Mouse (Mus musculus) heart, postnatal 0 days (tissue): ENCODE data around the gene Pam. TPM values are rescaled to one million over a fixed set of nuclear protein-coding genes. Genes with fewer than 3 reads are reported as not detected.

ENCODE experiments used
- ATAC-seq: fragments of 200-750 bp; cut with Nextera tagmentation; 2 replicates; pipeline ENCODE4 v1.8.0; 2017; ENCODE audit warnings: low read depth, moderate number of reproducible peaks, moderate library complexity; ENCODE audit not compliant: insufficient read depth
- DNase-seq: peaks from one replicate; pipeline ENCODE4 v3.0.0-alpha.2; 2016; ENCODE audit warnings: low spot score
- H3K27ac ChIP-seq: fragments of 300-500 bp; sonication (generic); 2 replicates; pipeline ENCODE4 v1.5.1; 2014; ENCODE audit warnings: low read depth, mild to moderate bottlenecking
- H3K27me3 ChIP-seq: fragments of 300-500 bp; sonication (generic); 2 replicates; pipeline ENCODE4 v1.6.1; 2014; ENCODE audit warnings: low read length, mixed read lengths; ENCODE audit not compliant: control insufficient read depth, insufficient read depth
- H3K36me3 ChIP-seq: fragments of 300-500 bp; sonication (generic); replicated peaks from 2 replicates; pipeline ENCODE4 v1.6.1; 2014; ENCODE audit warnings: low read length, mixed read lengths; ENCODE audit not compliant: control insufficient read depth, insufficient read depth
- H3K4me1 ChIP-seq: fragments of 300-500 bp; sonication (generic); 2 replicates; pipeline ENCODE4 v1.6.1; 2014; ENCODE audit warnings: antibody characterized with exemption; ENCODE audit not compliant: control insufficient read depth, insufficient read depth
- H3K4me2 ChIP-seq: fragments of 300-500 bp; sonication (generic); 2 replicates; pipeline ENCODE4 v1.6.1; 2014; ENCODE audit warnings: low read depth, mild to moderate bottlenecking, low read length, moderate library complexity
- H3K4me3 ChIP-seq: fragments of 300-500 bp; sonication (generic); 2 replicates; pipeline ENCODE4 v1.5.1; 2014; ENCODE audit warnings: low read depth, low read length
- H3K9ac ChIP-seq: fragments of 300-500 bp; sonication (generic); replicated peaks from 2 replicates; pipeline ENCODE4 v1.6.1; 2014; ENCODE audit warnings: low read depth, low read length, mixed read lengths
- H3K9me3 ChIP-seq: fragments of 300-500 bp; sonication (generic); replicated peaks from 2 replicates; pipeline ENCODE4 v1.6.1; 2016; ENCODE audit warnings: low read length; ENCODE audit not compliant: control insufficient read depth
- CTCF ChIP-seq: IDR thresholded peaks from 2 replicates; pipeline ENCODE4 v1.5.1; 2016; ENCODE audit warnings: antibody characterized with exemption, control low read depth, low read depth
- EP300 ChIP-seq: IDR thresholded peaks from 2 replicates; pipeline ENCODE4 v1.6.1; 2016; ENCODE audit warnings: antibody characterized with exemption, low read depth
- WGBS: fragments of 180-500 bp; shearing (Covaris S2); extraction: QIAGEN DNeasy Blood & Tissue Kit; methylation state at CpG from one replicate; pipeline ENCODE4 v1.1.7; 2014; 5-methylcytosine and 5-hydroxymethylcytosine counted together
- polyA plus RNA-seq: library from polyadenylated mRNA; unstranded; fragments of >200 nt; fragmentation: Nextera tagmentation; extraction: Ambion mirVana; gene quantifications from 2 replicates; pipeline ENCODE4 v1.2.1, GENCODE M21; 2015
- total RNA-seq: library from RNA; depleted of rRNA; stranded (reverse); fragments of >200 nt; gene quantifications from 2 replicates; pipeline ENCODE4 v1.2.3, GENCODE M21; 2014; ENCODE audit warnings: low replicate concordance

Gene Pam
- total and polyA plus RNA-seq, 2 experiments from 2014 or later = 804 to 1,082 TPM

DNA sequence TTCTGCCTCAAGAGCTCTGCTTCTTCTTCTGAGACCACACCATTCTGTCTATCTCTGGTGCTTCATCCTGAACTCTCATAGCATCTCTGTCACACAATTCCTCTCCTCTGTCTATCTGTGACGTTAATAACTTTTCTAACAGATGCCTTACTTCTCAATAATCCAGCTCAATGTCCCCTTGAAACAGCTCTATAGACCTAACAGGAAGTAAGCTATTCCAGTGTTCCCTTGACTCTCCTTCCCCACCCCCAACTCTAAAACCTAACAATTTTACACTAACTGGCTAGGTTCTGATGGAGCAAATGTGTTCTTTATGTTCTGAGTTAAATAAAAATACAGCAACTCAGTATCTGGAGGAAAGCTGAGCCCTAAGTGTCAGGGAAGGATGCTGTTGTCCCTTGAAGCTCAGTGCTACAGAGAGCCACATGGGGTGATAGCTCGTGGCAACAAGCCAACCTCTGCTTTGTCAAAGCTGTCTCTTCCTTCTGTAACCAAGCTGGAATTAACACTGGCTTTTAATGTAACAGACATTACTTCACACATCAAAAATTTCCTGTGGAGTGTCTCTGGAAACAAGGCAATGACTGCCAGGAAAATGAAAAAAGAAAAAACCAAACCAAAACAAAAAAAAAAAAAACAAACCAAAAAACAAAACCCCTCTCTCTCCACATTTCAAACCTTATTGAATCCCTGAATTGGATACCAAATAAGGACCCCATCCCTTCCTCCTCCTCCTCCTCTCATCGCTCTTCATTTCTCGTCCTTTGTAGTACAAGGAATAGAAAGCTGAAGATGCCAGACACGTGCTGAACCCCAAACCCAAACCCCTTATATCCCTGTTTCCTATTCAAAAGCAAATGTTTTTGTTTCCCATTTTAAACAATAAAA is 261.7 kb downstream of the Pam start:
- Histone ChIP-seq H3K4me2 (0 out of 2 replicates have a peak overlapping the region, but pooled peaks have one; percentile 2), H3K36me3 (peaks cover 70% of the 10 kb centered on the region)

DNA sequence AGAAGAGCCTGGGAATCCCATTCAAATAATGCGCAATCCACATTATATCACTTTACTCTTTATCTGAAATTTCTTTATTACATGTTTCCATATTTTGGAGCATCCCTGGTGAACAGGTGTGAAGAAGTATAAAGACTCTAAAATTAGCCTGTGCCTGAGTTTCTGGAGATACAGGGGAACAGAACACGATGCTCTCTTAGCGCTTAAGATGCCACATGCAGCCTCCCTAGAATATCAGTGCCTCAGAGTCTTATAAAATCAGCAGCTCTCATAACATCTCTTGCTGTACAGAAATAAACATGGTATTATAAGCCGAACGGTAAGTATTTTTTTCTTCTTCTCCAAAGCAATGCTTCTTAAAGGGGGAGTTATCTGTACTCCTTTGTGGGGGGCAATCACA is 267.4 kb downstream of the Pam start:
- Histone ChIP-seq H3K27ac (no peak overlapping the region), H3K36me3 (peaks cover 84% of the 10 kb centered on the region), H3K9me3 (no peaks in the 10 kb centered on the region), H3K27me3 (no peaks in the 10 kb centered on the region), H3K4me3 (no peak overlapping the region), H3K4me2 (no peak overlapping the region), H3K9ac (no peak overlapping the region), H3K4me1 (no peaks in the 10 kb centered on the region)
- TF ChIP-seq EP300 = no peak
- TF ChIP-seq CTCF = no peak
- 88% methylated on average over 5 of the region's 5 CpGs for whole genome bisulfite sequencing
- ATAC-seq (no peak), DNase-seq (no peak)

More for the DNA sequence above, 261.7 kb downstream of the Pam start:
- 39% methylated on average over 5 of the region's 5 CpGs for WGBS
- peak overlapping the region; percentile 81 for H3K27ac ChIP-seq
- no peaks in the 10 kb centered on the region for H3K9me3 ChIP-seq
- no peak for TF ChIP-seq CTCF
- no peak for TF ChIP-seq EP300
- H3K4me3 ChIP-seq = no peak overlapping the region
- no peaks in the 10 kb centered on the region for H3K27me3 ChIP-seq
- no peaks in the 10 kb centered on the region for H3K4me1 ChIP-seq
- DNase-seq = peak; percentile 53
- ATAC-seq = peak; percentile 80
- H3K9ac ChIP-seq = no peak overlapping the region

DNA sequence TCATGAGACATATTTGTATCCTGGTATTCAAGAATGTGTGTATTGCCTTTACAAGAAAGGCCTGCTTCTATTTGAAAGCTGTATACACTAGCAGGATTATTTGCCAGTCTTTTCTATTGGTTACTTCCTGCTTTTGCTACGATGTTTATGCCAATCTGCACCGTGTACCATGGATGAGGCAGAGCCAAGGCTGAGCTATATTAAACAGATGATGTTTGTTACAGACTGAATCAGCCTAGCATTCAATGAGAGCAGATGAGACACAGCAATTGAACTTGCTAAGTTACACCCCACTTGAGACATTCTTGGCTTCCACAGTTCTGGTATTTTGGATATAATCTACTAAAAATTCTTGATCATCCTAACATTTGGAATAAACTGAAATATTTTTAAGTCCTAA is 267.9 kb downstream of the Pam start:
- H3K9me3 ChIP-seq = no peaks in the 10 kb centered on the region
- no peak overlapping the region for H3K4me3 ChIP-seq
- no peak for DNase-seq
- H3K4me2 ChIP-seq = no peak overlapping the region
- H3K4me1 ChIP-seq = no peaks in the 10 kb centered on the region
- 67% methylated on average over 2 of the region's 2 CpGs for WGBS
- ATAC-seq = no peak
- peaks cover 82% of the 10 kb centered on the region for H3K36me3 ChIP-seq
- H3K27ac ChIP-seq = no peak overlapping the region
- H3K9ac ChIP-seq = no peak overlapping the region
- no peaks in the 10 kb centered on the region for H3K27me3 ChIP-seq
- TF ChIP-seq CTCF = no peak
- TF ChIP-seq EP300 = no peak

DNA sequence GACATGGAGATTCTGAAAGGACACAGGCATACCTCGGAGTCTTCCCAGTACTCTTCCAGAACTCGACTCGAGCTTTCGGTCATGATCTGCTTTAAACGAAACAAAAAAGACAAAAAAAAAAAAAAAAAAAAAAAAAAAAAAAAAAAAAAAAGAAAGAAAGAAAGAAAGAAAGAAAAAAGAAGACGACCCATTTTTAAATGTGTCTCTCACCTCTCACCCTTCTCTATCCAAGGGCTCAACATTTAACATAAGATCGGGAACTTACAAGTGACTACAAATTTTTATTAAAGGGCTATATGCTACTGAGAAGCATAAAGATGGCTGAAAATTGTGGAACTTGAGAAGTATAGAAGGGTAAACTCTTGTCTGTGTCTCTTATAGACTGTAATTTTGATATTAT is 272.5 kb downstream of the Pam start:
- H3K4me3 ChIP-seq = no peak overlapping the region
- 88% methylated on average over 7 of the region's 7 CpGs for WGBS
- no peak for ATAC-seq
- no peak overlapping the region for H3K9ac ChIP-seq
- H3K4me1 ChIP-seq = no peaks in the 10 kb centered on the region
- no peaks in the 10 kb centered on the region for H3K27me3 ChIP-seq
- peaks cover 63% of the 10 kb centered on the region for H3K36me3 ChIP-seq
- no peaks in the 10 kb centered on the region for H3K9me3 ChIP-seq
- DNase-seq = no peak
- no peak for TF ChIP-seq CTCF
- TF ChIP-seq EP300 = no peak
- H3K27ac ChIP-seq = no peak overlapping the region
- H3K4me2 ChIP-seq = no peak overlapping the region

DNA sequence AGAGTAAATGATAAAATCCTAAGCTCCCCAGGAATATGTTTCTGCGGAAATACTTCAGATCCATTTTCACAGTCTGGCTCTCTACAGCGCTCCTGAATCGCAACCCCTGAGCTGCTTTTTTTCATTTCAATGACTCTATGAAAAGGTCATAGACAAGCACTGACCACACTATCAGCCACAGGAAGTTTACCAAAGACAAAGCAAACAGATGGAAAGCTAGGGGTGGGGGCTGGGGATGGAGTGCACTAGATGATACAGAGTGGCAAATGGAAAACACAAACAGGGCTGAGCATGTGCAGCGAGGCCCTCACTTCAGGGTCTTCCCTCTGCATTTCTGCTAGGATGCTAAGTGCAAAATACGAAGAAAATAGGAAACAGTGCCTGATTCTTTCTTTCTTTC is 273.2 kb downstream of the Pam start:
- H3K36me3 ChIP-seq = peaks cover 62% of the 10 kb centered on the region
- peak; percentile 24; the same call in 1 of the 2 replicates for ATAC-seq
- H3K27ac ChIP-seq = 0 out of 2 replicates have a peak overlapping the region, but pooled peaks have one; percentile 15
- 67% methylated on average over 5 of the region's 5 CpGs for WGBS
- no peak overlapping the region for H3K4me3 ChIP-seq
- H3K4me1 ChIP-seq = no peaks in the 10 kb centered on the region
- DNase-seq = no peak
- H3K4me2 ChIP-seq = peak overlapping the region; percentile 8; the same call in 1 of the 2 replicates
- no peaks in the 10 kb centered on the region for H3K27me3 ChIP-seq
- no peaks in the 10 kb centered on the region for H3K9me3 ChIP-seq
- H3K9ac ChIP-seq = no peak overlapping the region
- no peak for TF ChIP-seq EP300
- no peak for TF ChIP-seq CTCF
